Mouse (Mus musculus): ENCODE measurements around the gene 1700001C02Rik. TPM values are rescaled to one million over a fixed set of nuclear protein-coding genes. Genes with fewer than 3 reads are reported as not detected.

The 1700001C02Rik gene
- polyA plus RNA-seq, 1 experiment from 2014 or later = 2.0 TPM

GRCm38 (mm10) chr5:30496821-30497220 is 31.0 kb downstream of the 1700001C02Rik start:
- Histone ChIP-seq H3K27ac (no peak overlapping the region), H3K9me3 (no peaks in the 10 kb centered on the region), H3K36me3 (no peaks in the 10 kb centered on the region), H3K4me3 (no peak overlapping the region), H3K27me3 (no peaks in the 10 kb centered on the region), H3K4me2 (no peak overlapping the region), H3K9ac (no peak overlapping the region), H3K4me1 (peaks cover 4% of the 10 kb centered on the region; the same call in 1 of the 2 replicates)
- ATAC-seq (ENCODE audit: borderline replicate concordance, extremely low read depth, low FRiP score, low TSS enrichment) = no peak
- 66% methylated on average over 8 of the region's 8 CpGs for WGBS

- 48% methylated on average over 7 of the region's 7 CpGs for WGBS
- H3K4me3 ChIP-seq = no peak overlapping the region
- no peaks in the 10 kb centered on the region for H3K36me3 ChIP-seq
- H3K4me2 ChIP-seq = no peak overlapping the region
- no peaks in the 10 kb centered on the region for H3K27me3 ChIP-seq
- peaks cover 4% of the 10 kb centered on the region; the same call in 1 of the 2 replicates for H3K4me1 ChIP-seq
- no peak for ATAC-seq (ENCODE audit: borderline replicate concordance, extremely low read depth, low FRiP score, low TSS enrichment)
- no peak overlapping the region for H3K9ac ChIP-seq
- no peak overlapping the region for H3K27ac ChIP-seq
- no peaks in the 10 kb centered on the region for H3K9me3 ChIP-seq
Measured at GRCm38 (mm10) chr5:30497299-30497698, 31.5 kb downstream of the 1700001C02Rik start.

- Histone ChIP-seq H3K4me3 (no peak overlapping the region), H3K27me3 (no peaks in the 10 kb centered on the region), H3K9ac (no peak overlapping the region), H3K4me1 (peaks cover 23% of the 10 kb centered on the region), H3K27ac (no peak overlapping the region), H3K4me2 (no peak overlapping the region), H3K9me3 (no peaks in the 10 kb centered on the region), H3K36me3 (no peaks in the 10 kb centered on the region)
- 69% methylated on average over 8 of the region's 8 CpGs for WGBS
- ATAC-seq (ENCODE audit: borderline replicate concordance, extremely low read depth, low FRiP score, low TSS enrichment) = no peak
Measured at GRCm38 (mm10) chr5:30513111-30513510, 47.3 kb downstream of the 1700001C02Rik start.

GRCm38 (mm10) chr5:30516376-30516775 is 50.5 kb downstream of the 1700001C02Rik start:
- no peaks in the 10 kb centered on the region for H3K9me3 ChIP-seq
- no peak overlapping the region for H3K4me2 ChIP-seq
- no peak for ATAC-seq (ENCODE audit: borderline replicate concordance, extremely low read depth, low FRiP score, low TSS enrichment)
- H3K27ac ChIP-seq = no peak overlapping the region
- H3K4me1 ChIP-seq = peaks cover 37% of the 10 kb centered on the region
- WGBS = 59% methylated on average over 7 of the region's 7 CpGs
- H3K9ac ChIP-seq = no peak overlapping the region
- H3K36me3 ChIP-seq = no peaks in the 10 kb centered on the region
- no peaks in the 10 kb centered on the region for H3K27me3 ChIP-seq
- H3K4me3 ChIP-seq = no peak overlapping the region

GRCm38 (mm10) chr5:30518108-30518507 is 52.3 kb downstream of the 1700001C02Rik start:
- no peak overlapping the region for H3K4me2 ChIP-seq
- peaks cover 36% of the 10 kb centered on the region for H3K4me1 ChIP-seq
- H3K27me3 ChIP-seq = no peaks in the 10 kb centered on the region
- no peak overlapping the region for H3K4me3 ChIP-seq
- H3K9me3 ChIP-seq = no peaks in the 10 kb centered on the region
- peak; percentile 43; the same call in 1 of the 2 replicates for ATAC-seq (ENCODE audit: borderline replicate concordance, extremely low read depth, low FRiP score, low TSS enrichment)
- H3K27ac ChIP-seq = peak overlapping the region; percentile 76
- H3K9ac ChIP-seq = no peak overlapping the region
- 32% methylated on average over 5 of the region's 5 CpGs for WGBS
- no peaks in the 10 kb centered on the region for H3K36me3 ChIP-seq

GRCm38 (mm10) chr5:30518547-30518946 is 52.7 kb downstream of the 1700001C02Rik start:
- Histone ChIP-seq H3K9me3 (no peaks in the 10 kb centered on the region), H3K27me3 (no peaks in the 10 kb centered on the region), H3K9ac (no peak overlapping the region), H3K4me3 (no peak overlapping the region), H3K36me3 (no peaks in the 10 kb centered on the region), H3K27ac (peak overlapping the region; percentile 76), H3K4me1 (peaks cover 32% of the 10 kb centered on the region), H3K4me2 (no peak overlapping the region)
- ATAC-seq (ENCODE audit: borderline replicate concordance, extremely low read depth, low FRiP score, low TSS enrichment) = no peak
- 58% methylated on average over 6 of the region's 6 CpGs for WGBS

- Histone ChIP-seq H3K4me3 (no peak overlapping the region), H3K27me3 (no peaks in the 10 kb centered on the region), H3K27ac (peak overlapping the region; percentile 42), H3K4me1 (peaks cover 40% of the 10 kb centered on the region), H3K4me2 (no peak overlapping the region), H3K36me3 (no peaks in the 10 kb centered on the region), H3K9me3 (no peaks in the 10 kb centered on the region), H3K9ac (no peak overlapping the region)
- 32% methylated on average over 7 of the region's 7 CpGs for WGBS
- ATAC-seq (ENCODE audit: borderline replicate concordance, extremely low read depth, low FRiP score, low TSS enrichment) = no peak
Measured at GRCm38 (mm10) chr5:30519494-30519893, 53.6 kb downstream of the 1700001C02Rik start.

- Histone ChIP-seq H3K27me3 (no peaks in the 10 kb centered on the region), H3K9me3 (no peaks in the 10 kb centered on the region), H3K9ac (no peak overlapping the region), H3K4me3 (no peak overlapping the region), H3K4me1 (peaks cover 42% of the 10 kb centered on the region), H3K27ac (peak overlapping the region; percentile 42), H3K36me3 (no peaks in the 10 kb centered on the region), H3K4me2 (no peak overlapping the region)
- WGBS = 54% methylated on average over 10 of the region's 10 CpGs
- no peak for ATAC-seq (ENCODE audit: borderline replicate concordance, extremely low read depth, low FRiP score, low TSS enrichment)
Measured at GRCm38 (mm10) chr5:30520214-30520732, 54.4 kb downstream of the 1700001C02Rik start.

GRCm38 (mm10) chr5:30522406-30522805 is 56.6 kb downstream of the 1700001C02Rik start:
- H3K36me3 ChIP-seq = no peaks in the 10 kb centered on the region
- no peak overlapping the region for H3K27ac ChIP-seq
- 87% methylated on average over 8 of the region's 8 CpGs for WGBS
- H3K4me1 ChIP-seq = peaks cover 60% of the 10 kb centered on the region
- H3K27me3 ChIP-seq = no peaks in the 10 kb centered on the region
- no peak overlapping the region for H3K4me3 ChIP-seq
- ATAC-seq (ENCODE audit: borderline replicate concordance, extremely low read depth, low FRiP score, low TSS enrichment) = no peak
- no peak overlapping the region for H3K9ac ChIP-seq
- H3K4me2 ChIP-seq = no peak overlapping the region
- no peaks in the 10 kb centered on the region for H3K9me3 ChIP-seq

- Histone ChIP-seq H3K9me3 (no peaks in the 10 kb centered on the region), H3K36me3 (no peaks in the 10 kb centered on the region), H3K4me1 (peaks cover 59% of the 10 kb centered on the region), H3K4me2 (no peak overlapping the region), H3K27me3 (no peaks in the 10 kb centered on the region), H3K4me3 (no peak overlapping the region), H3K9ac (no peak overlapping the region), H3K27ac (no peak overlapping the region)
- 73% methylated on average over 3 of the region's 3 CpGs for WGBS
- ATAC-seq (ENCODE audit: borderline replicate concordance, extremely low read depth, low FRiP score, low TSS enrichment) = no peak
Measured at GRCm38 (mm10) chr5:30523131-30523530, 57.3 kb downstream of the 1700001C02Rik start.

- Histone ChIP-seq H3K9ac (no peak overlapping the region), H3K27me3 (no peaks in the 10 kb centered on the region), H3K27ac (peak overlapping the region; percentile 96), H3K4me1 (peaks cover 57% of the 10 kb centered on the region), H3K4me3 (no peak overlapping the region), H3K9me3 (no peaks in the 10 kb centered on the region), H3K36me3 (no peaks in the 10 kb centered on the region), H3K4me2 (no peak overlapping the region)
- no peak for ATAC-seq (ENCODE audit: borderline replicate concordance, extremely low read depth, low FRiP score, low TSS enrichment)
- WGBS = 32% methylated on average over 3 of the region's 3 CpGs
Measured at GRCm38 (mm10) chr5:30524213-30524612, 58.4 kb downstream of the 1700001C02Rik start.

- Histone ChIP-seq H3K36me3 (no peaks in the 10 kb centered on the region), H3K9ac (no peak overlapping the region), H3K9me3 (no peaks in the 10 kb centered on the region), H3K27me3 (no peaks in the 10 kb centered on the region; the same call in 1 of the 2 replicates), H3K27ac (peak overlapping the region; percentile 96), H3K4me3 (no peak overlapping the region), H3K4me2 (0 out of 2 replicates have a peak overlapping the region, but pooled peaks have one; percentile 20), H3K4me1 (peaks cover 49% of the 10 kb centered on the region)
- 17% methylated on average over 12 of the region's 12 CpGs for WGBS
- ATAC-seq (ENCODE audit: borderline replicate concordance, extremely low read depth, low FRiP score, low TSS enrichment) = peak; percentile 93
Measured at GRCm38 (mm10) chr5:30525920-30526836, 60.3 kb downstream of the 1700001C02Rik start.

All from lung, embryonic 15.5 days (tissue).